Mouse (Mus musculus) kidney, embryonic 16.5 days (tissue): Measurements from ENCODE around the gene Dock6. TPM values are rescaled to one million over a fixed set of nuclear protein-coding genes. Genes with fewer than 3 reads are reported as not detected.
A peak's percentile ranks its signal among the peaks of the same experiment; 100 is the strongest.

ENCODE experiments used
- ATAC-seq: fragments of 200-750 bp; cut with Nextera tagmentation; 2 replicates; pipeline ENCODE4 v1.8.0; 2017; ENCODE audit warnings: moderate TSS enrichment; ENCODE audit not compliant: low FRiP score, low TSS enrichment
- H3K27ac ChIP-seq: fragments of 300-500 bp; sonication (generic); 2 replicates; pipeline ENCODE4 v1.5.1; 2014; ENCODE audit warnings: low read length
- H3K27me3 ChIP-seq: fragments of 300-500 bp; sonication (generic); 2 replicates; pipeline ENCODE4 v1.6.1; 2014; ENCODE audit warnings: low read length, control low read depth, mixed read lengths; ENCODE audit not compliant: insufficient read depth
- H3K36me3 ChIP-seq: fragments of 300-500 bp; sonication (generic); 2 replicates; pipeline ENCODE4 v1.6.1; 2014; ENCODE audit warnings: low read length, control low read depth, mixed read lengths; ENCODE audit not compliant: insufficient read depth
- H3K4me1 ChIP-seq: fragments of 300-500 bp; sonication (generic); 2 replicates; pipeline ENCODE4 v1.6.1; 2014; ENCODE audit warnings: low read length, control low read depth, mixed read lengths; ENCODE audit not compliant: insufficient read depth
- H3K4me2 ChIP-seq: fragments of 300-500 bp; sonication (generic); replicated peaks from 2 replicates; pipeline ENCODE4 v1.6.1; 2014; ENCODE audit warnings: low read depth, low read length
- H3K4me3 ChIP-seq: fragments of 300-500 bp; sonication (generic); 2 replicates; pipeline ENCODE4 v1.5.1; 2014; ENCODE audit warnings: mild to moderate bottlenecking, low read length
- H3K9ac ChIP-seq: fragments of 300-500 bp; sonication (generic); replicated peaks from 2 replicates; pipeline ENCODE4 v1.6.1; 2014; ENCODE audit warnings: low read length
- H3K9me3 ChIP-seq: fragments of 300-500 bp; sonication (generic); 2 replicates; pipeline ENCODE4 v1.6.1; 2016; ENCODE audit warnings: low read length, control low read depth
- WGBS: fragments of 180-500 bp; shearing (Covaris S2); extraction: QIAGEN DNeasy Blood & Tissue Kit; methylation state at CpG from one replicate; pipeline ENCODE4 v1.1.7; 2014; 5-methylcytosine and 5-hydroxymethylcytosine counted together
- polyA plus RNA-seq: library from polyadenylated mRNA; unstranded; fragments of >200 nt; fragmentation: Nextera tagmentation; extraction: Ambion mirVana; gene quantifications from 2 replicates; pipeline ENCODE4 v1.2.1, GENCODE M21; 2015

Dock6 gene
- polyA plus RNA-seq, 1 experiment from 2014 or later: 46.8 TPM

DNA sequence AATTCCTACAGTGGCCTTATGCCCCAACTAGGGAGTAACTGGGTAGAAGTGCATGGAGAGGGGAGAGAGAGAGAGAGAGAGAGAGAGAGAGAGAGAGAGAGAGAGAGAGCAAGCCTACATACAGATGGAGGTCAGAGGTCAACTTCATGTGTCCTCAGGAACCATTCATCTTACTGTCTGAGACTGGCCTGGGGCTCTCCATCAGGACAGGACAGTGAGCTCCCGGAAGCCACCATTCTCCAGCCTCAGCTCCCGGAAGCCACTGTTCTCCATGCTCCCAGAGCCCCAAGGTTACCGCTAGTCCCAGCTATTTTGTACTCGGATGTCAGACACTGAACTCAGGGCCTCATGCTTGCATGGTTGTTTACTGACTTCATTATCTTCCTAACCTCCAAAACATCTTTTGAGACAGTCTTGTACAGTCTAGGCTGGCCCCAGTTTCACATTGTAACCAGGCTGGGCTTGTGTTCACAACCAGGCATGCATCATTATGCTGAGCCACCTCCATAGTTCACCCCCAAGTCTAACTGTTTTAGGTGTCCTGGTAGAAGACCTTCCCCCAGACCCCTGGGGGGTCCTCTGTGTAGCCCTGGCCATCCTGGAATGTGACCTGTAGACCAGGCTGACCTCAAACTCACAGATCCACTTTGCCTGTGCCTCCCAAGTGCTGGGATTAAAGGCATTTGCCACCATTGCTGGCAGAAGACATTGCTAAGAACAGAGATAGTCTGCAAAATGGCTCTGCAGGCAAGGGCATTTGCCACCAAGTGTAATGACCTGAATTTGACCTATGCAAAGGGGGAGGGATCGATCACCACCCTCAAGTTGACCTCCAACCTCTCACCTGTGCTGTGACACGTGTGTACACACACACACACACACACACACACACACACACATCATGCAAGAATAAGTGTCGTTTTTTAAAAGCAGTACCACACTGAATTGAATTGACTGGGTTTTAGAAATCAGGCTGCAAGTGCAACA is 2.5 kb downstream of the Dock6 start:
- Histone ChIP-seq H3K4me3 (peak overlapping the region; percentile 5; the same call in 1 of the 2 replicates), H3K4me1 (peaks cover 53% of the 10 kb centered on the region), H3K27ac (peak overlapping the region; percentile 62), H3K4me2 (peak overlapping the region; percentile 75), H3K9me3 (no peaks in the 10 kb centered on the region), H3K27me3 (no peaks in the 10 kb centered on the region), H3K36me3 (peaks cover 12% of the 10 kb centered on the region; the same call in 1 of the 2 replicates), H3K9ac (peak overlapping the region; percentile 16; the same call in 1 of the 2 replicates)
- 57% methylated on average over 7 of the region's 7 CpGs for WGBS
- ATAC-seq: no peak

DNA sequence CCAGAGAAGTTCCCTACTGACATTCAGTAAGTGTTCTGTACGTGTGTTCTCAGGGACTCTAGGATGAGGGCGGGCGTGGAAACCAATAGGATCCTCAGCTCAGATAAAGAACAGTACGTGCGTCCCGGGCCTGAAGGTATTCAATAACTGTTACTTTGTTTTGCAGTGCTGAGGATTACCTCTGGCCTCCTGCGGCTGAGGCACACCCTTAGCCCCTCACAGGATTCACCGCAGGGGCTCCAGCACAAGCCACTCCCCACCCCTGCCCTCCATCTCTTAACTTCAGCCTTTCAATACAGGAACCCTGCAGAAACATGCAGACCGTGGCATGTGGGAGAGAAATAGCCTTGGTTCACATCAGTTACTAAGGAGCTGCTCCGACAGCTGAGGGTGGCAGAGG is 4.5 kb downstream of the Dock6 start:
- Histone ChIP-seq H3K4me3 (no peak overlapping the region), H3K9me3 (no peaks in the 10 kb centered on the region), H3K4me2 (peak overlapping the region; percentile 56; the same call in 1 of the 2 replicates), H3K9ac (peak overlapping the region; percentile 47), H3K27me3 (no peaks in the 10 kb centered on the region), H3K27ac (peak overlapping the region; percentile 88), H3K36me3 (peaks cover 26% of the 10 kb centered on the region), H3K4me1 (peaks cover 53% of the 10 kb centered on the region)
- WGBS: 31% methylated on average over 10 of the region's 10 CpGs
- no peak for ATAC-seq

DNA sequence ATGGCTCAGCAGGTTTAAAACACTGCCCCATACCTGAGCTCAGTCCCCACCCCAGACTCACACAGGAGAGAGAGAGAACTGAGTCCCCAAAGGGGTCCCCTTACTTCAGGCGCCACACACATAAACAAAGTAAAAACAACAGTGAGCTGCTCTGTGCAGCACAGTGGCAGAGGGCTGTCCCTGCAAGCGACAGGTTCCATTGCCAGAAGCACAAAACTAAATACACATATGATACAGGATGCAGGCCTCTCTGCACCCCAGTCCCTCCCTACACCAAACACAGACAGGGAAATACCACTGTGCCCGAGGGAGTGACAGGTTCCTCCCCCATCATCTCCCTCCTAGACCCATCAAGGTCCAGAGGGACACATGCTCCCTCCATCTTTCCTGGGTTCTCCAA is 5.0 kb downstream of the Dock6 start:
- peak overlapping the region; percentile 56 for H3K4me2 ChIP-seq
- H3K27ac ChIP-seq: peak overlapping the region; percentile 88
- peak overlapping the region; percentile 47 for H3K9ac ChIP-seq
- H3K36me3 ChIP-seq: peaks cover 31% of the 10 kb centered on the region
- peaks cover 56% of the 10 kb centered on the region for H3K4me1 ChIP-seq
- H3K9me3 ChIP-seq: no peaks in the 10 kb centered on the region
- 9% methylated on average over 3 of the region's 3 CpGs for WGBS
- H3K4me3 ChIP-seq: peak overlapping the region; percentile 38
- ATAC-seq: peak; percentile 10; the same call in 1 of the 2 replicates
- H3K27me3 ChIP-seq: no peaks in the 10 kb centered on the region

GRCm38 (mm10) chr9:21846755-21847341 is 5.6 kb downstream of the Dock6 start:
- Histone ChIP-seq H3K4me2 (peak overlapping the region; percentile 56), H3K4me3 (peak overlapping the region; percentile 38), H3K27ac (peak overlapping the region; percentile 88), H3K9me3 (no peaks in the 10 kb centered on the region), H3K9ac (peak overlapping the region; percentile 47), H3K4me1 (peaks cover 59% of the 10 kb centered on the region), H3K36me3 (peaks cover 31% of the 10 kb centered on the region), H3K27me3 (no peaks in the 10 kb centered on the region)
- peak; percentile 80 for ATAC-seq
- 4% methylated on average over 11 of the region's 11 CpGs for WGBS

DNA sequence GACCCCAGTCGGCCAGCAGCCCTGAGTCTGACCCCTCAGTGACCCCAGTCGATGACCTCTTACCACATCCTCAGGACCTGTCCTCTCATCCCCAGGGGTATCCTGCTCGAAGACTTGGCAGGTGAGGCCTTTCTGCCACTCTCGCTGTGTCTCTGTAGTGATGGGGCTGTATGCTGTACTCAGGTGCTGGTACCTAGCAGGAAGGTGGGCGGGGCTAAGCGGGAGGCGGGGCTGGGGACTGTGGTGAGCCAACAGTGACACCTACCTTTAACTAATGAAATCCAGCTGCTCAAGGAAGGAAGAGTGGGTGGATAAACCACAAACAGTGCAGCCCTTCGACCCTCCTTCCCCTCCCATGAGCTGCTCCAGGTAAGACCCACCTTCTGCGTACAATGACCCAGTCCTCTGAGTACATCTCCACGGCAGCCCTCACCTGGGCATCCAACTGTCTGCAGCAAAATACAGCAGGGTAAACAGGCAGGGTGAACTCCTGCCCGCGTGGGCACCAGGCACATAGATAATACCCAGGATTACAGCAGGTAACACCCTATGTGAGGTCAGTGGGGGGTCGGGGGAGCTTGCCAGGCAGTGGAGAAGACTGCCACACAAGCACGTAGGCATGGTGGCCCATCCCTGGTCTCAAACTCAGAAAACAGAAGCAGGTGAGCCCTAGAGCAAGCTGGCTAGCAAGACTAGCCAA is 6.9 kb downstream of the Dock6 start:
- H3K4me1 ChIP-seq: peaks cover 51% of the 10 kb centered on the region
- H3K27ac ChIP-seq: 0 out of 2 replicates have a peak overlapping the region, but pooled peaks have one; percentile 38
- ATAC-seq: no peak
- H3K9me3 ChIP-seq: no peaks in the 10 kb centered on the region
- WGBS: 43% methylated on average over 14 of the region's 14 CpGs
- peaks cover 35% of the 10 kb centered on the region for H3K36me3 ChIP-seq
- no peak overlapping the region for H3K4me3 ChIP-seq
- no peak overlapping the region; the same call in 1 of the 2 replicates for H3K4me2 ChIP-seq
- no peaks in the 10 kb centered on the region for H3K27me3 ChIP-seq
- no peak overlapping the region for H3K9ac ChIP-seq

GRCm38 (mm10) chr9:21843086-21843485 is 9.3 kb downstream of the Dock6 start:
- peak overlapping the region; percentile 64; the same call in 1 of the 2 replicates for H3K27ac ChIP-seq
- no peak overlapping the region for H3K4me2 ChIP-seq
- no peaks in the 10 kb centered on the region for H3K27me3 ChIP-seq
- peaks cover 33% of the 10 kb centered on the region for H3K4me1 ChIP-seq
- no peaks in the 10 kb centered on the region for H3K9me3 ChIP-seq
- no peak overlapping the region for H3K9ac ChIP-seq
- 74% methylated on average over 6 of the region's 6 CpGs for WGBS
- no peak for ATAC-seq
- H3K4me3 ChIP-seq: no peak overlapping the region
- peaks cover 50% of the 10 kb centered on the region for H3K36me3 ChIP-seq

- H3K27me3 ChIP-seq: no peaks in the 10 kb centered on the region
- no peak overlapping the region for H3K9ac ChIP-seq
- ATAC-seq: no peak
- H3K9me3 ChIP-seq: no peaks in the 10 kb centered on the region
- H3K4me2 ChIP-seq: no peak overlapping the region
- peaks cover 26% of the 10 kb centered on the region for H3K4me1 ChIP-seq
- peaks cover 57% of the 10 kb centered on the region for H3K36me3 ChIP-seq
- peak overlapping the region; percentile 64; the same call in 1 of the 2 replicates for H3K27ac ChIP-seq
- no peak overlapping the region for H3K4me3 ChIP-seq
- WGBS: 48% methylated on average over 5 of the region's 5 CpGs
Observed at GRCm38 (mm10) chr9:21842391-21842790, 10.0 kb downstream of the Dock6 start.

GRCm38 (mm10) chr9:21841340-21841739 is 11.1 kb downstream of the Dock6 start:
- no peak for ATAC-seq
- Histone ChIP-seq H3K4me3 (no peak overlapping the region), H3K9me3 (no peaks in the 10 kb centered on the region), H3K36me3 (peaks cover 63% of the 10 kb centered on the region), H3K27me3 (no peaks in the 10 kb centered on the region), H3K9ac (no peak overlapping the region), H3K4me1 (peaks cover 16% of the 10 kb centered on the region), H3K27ac (no peak overlapping the region), H3K4me2 (no peak overlapping the region)
- 91% methylated on average over 6 of the region's 6 CpGs for WGBS

GRCm38 (mm10) chr9:21840115-21840787 is 12.2 kb downstream of the Dock6 start:
- Histone ChIP-seq H3K27me3 (no peaks in the 10 kb centered on the region), H3K4me1 (peaks cover 10% of the 10 kb centered on the region; the same call in 1 of the 2 replicates), H3K4me3 (no peak overlapping the region), H3K4me2 (no peak overlapping the region), H3K9ac (no peak overlapping the region), H3K27ac (no peak overlapping the region), H3K9me3 (no peaks in the 10 kb centered on the region), H3K36me3 (peaks cover 58% of the 10 kb centered on the region)
- 62% methylated on average over 8 of the region's 8 CpGs for WGBS
- no peak for ATAC-seq
